Mouse (Mus musculus) CH12.LX (cell line): Measurements from ENCODE around the gene Ptger3. TPM values are rescaled to one million over a fixed set of nuclear protein-coding genes. Genes with fewer than 3 reads are reported as not detected.

Source experiments
- DNase-seq: peaks from one replicate; pipeline ENCODE4 v3.0.0-alpha.2; 2013; ENCODE audit errors: extremely low read depth
- H3K27ac ChIP-seq: 2 replicates; pipeline ENCODE4 v1.5.1; 2012; ENCODE audit warnings: low read depth, mild to moderate bottlenecking, control low read depth, moderate library complexity; ENCODE audit not compliant: insufficient read depth
- H3K27me3 ChIP-seq: replicated peaks from 2 replicates; pipeline ENCODE3; 2012; ENCODE audit warnings: inconsistent platforms
- H3K36me3 ChIP-seq, 2 experiments: replicated peaks in 1 of 2; 2 replicates each; pipeline versions ENCODE3 to v1.6.1; 2012; ENCODE audit warnings: inconsistent platforms in 1 of 2, low read length in 1 of 2, mild to moderate bottlenecking in 1 of 2, mixed read lengths in 1 of 2, moderate library complexity in 1 of 2; ENCODE audit not compliant: control insufficient read depth in 1 of 2, insufficient read depth in 1 of 2
- H3K4me1 ChIP-seq, 2 experiments: 2 replicates each; pipeline ENCODE4 v1.6.1; 2012; ENCODE audit warnings: inconsistent platforms in 1 of 2, moderate library complexity in 1 of 2; ENCODE audit not compliant: insufficient read depth in 2 of 2, control insufficient read depth in 1 of 2
- H3K4me2 ChIP-seq: 2 replicates; pipeline ENCODE4 v1.6.1; 2012; ENCODE audit warnings: low read depth, mild to moderate bottlenecking, control low read depth; ENCODE audit not compliant: poor library complexity, insufficient read depth, severe bottlenecking
- H3K4me3 ChIP-seq, 3 experiments: fragments of 150-350 bp in 1 of 3; sonication (generic) in 1 of 3; replicated peaks in 1 of 3; 2 replicates each; pipeline versions ENCODE3 to v1.5.1; 2011 to 2012; ENCODE audit warnings: low read depth in 2 of 3, low read length in 2 of 3, mild to moderate bottlenecking in 2 of 3, moderate library complexity in 2 of 3, control low read depth in 1 of 3, improper control_type of control experiment in 1 of 3, inconsistent platforms in 1 of 3, mixed read lengths in 1 of 3; ENCODE audit not compliant: poor library complexity in 1 of 3
- H3K79me2 ChIP-seq: replicated peaks from 2 replicates; pipeline ENCODE4 v1.6.1; 2012; ENCODE audit warnings: mild to moderate bottlenecking, moderate library complexity; ENCODE audit not compliant: control insufficient read depth, poor library complexity, insufficient read depth, severe bottlenecking; ENCODE audit errors: extremely low read depth
- H3K9ac ChIP-seq: 2 replicates; pipeline ENCODE4 v1.6.1; 2012; ENCODE audit warnings: low read depth, mild to moderate bottlenecking, control low read depth, moderate library complexity; ENCODE audit not compliant: insufficient read depth
- H3K9me3 ChIP-seq: replicated peaks from 2 replicates; pipeline ENCODE3; 2012; ENCODE audit warnings: low read length, inconsistent platforms, mixed read lengths
- CHD1 ChIP-seq: IDR thresholded peaks from 2 replicates; pipeline ENCODE4 v1.6.1; 2012; ENCODE audit warnings: low read depth, low read length, improper control_type of control experiment, inconsistent platforms
- CHD2 ChIP-seq: IDR thresholded peaks from 2 replicates; pipeline ENCODE4 v1.6.1; 2011; ENCODE audit warnings: low read length, improper control_type of control experiment
- CTCF ChIP-seq, 2 experiments: IDR thresholded peaks in 1 of 2; conservative IDR thresholded peaks in 1 of 2; 2 replicates each; pipeline ENCODE4 v1.5.1; 2011 to 2012; ENCODE audit warnings: low read depth in 2 of 2, low read length in 2 of 2, improper control_type of control experiment in 1 of 2, inconsistent platforms in 1 of 2, mild to moderate bottlenecking in 1 of 2, moderate library complexity in 1 of 2
- E2F4 ChIP-seq: IDR thresholded peaks from 2 replicates; pipeline ENCODE4 v1.6.1; 2011; ENCODE audit warnings: low read depth, low read length, improper control_type of control experiment; ENCODE audit not compliant: insufficient replicate concordance
- ELF1 ChIP-seq: IDR thresholded peaks from 2 replicates; pipeline ENCODE4 v1.6.1; 2014; ENCODE audit warnings: low read depth, mild to moderate bottlenecking, inconsistent platforms, low read length, improper control_type of control experiment
- EP300 ChIP-seq: IDR thresholded peaks from 2 replicates; pipeline ENCODE4 v1.6.1; 2011; ENCODE audit warnings: low read length, improper control_type of control experiment
- ETS1 ChIP-seq: conservative IDR thresholded peaks from 2 replicates; pipeline ENCODE4 v1.6.1; 2012; ENCODE audit warnings: low read depth, mild to moderate bottlenecking, inconsistent platforms, low read length, improper control_type of control experiment, moderate library complexity
- HCFC1 ChIP-seq: IDR thresholded peaks from 2 replicates; pipeline ENCODE4 v1.6.1; 2012; ENCODE audit warnings: low read depth, mild to moderate bottlenecking, inconsistent platforms, low read length, improper control_type of control experiment
- IRF4 ChIP-seq: IDR thresholded peaks from 2 replicates; pipeline ENCODE4 v1.6.1; 2014; ENCODE audit warnings: low read depth, mild to moderate bottlenecking, inconsistent platforms, low read length, improper control_type of control experiment
- JUND ChIP-seq: conservative IDR thresholded peaks from 2 replicates; pipeline ENCODE4 v1.6.1; 2011; ENCODE audit warnings: low read depth, low read length, improper control_type of control experiment
- KAT2A ChIP-seq: IDR thresholded peaks from 2 replicates; pipeline ENCODE4 v1.6.1; 2012; ENCODE audit warnings: low read length, improper control_type of control experiment, inconsistent platforms; ENCODE audit not compliant: insufficient replicate concordance
- MAFK ChIP-seq: IDR thresholded peaks from 2 replicates; pipeline ENCODE4 v1.6.1; 2011; ENCODE audit warnings: low read length, improper control_type of control experiment; ENCODE audit not compliant: insufficient replicate concordance
- MAX ChIP-seq: IDR thresholded peaks from 2 replicates; pipeline ENCODE4 v1.6.1; 2011; ENCODE audit warnings: low read length, improper control_type of control experiment
- MAZ ChIP-seq: IDR thresholded peaks from 2 replicates; pipeline ENCODE4 v1.6.1; 2012; ENCODE audit warnings: low read depth, mild to moderate bottlenecking, inconsistent platforms, low read length, improper control_type of control experiment, moderate library complexity
- MEF2A ChIP-seq: IDR thresholded peaks from 2 replicates; pipeline ENCODE4 v1.6.1; 2014; ENCODE audit warnings: low read depth, mild to moderate bottlenecking, inconsistent platforms, low read length, improper control_type of control experiment, borderline replicate concordance
- MXI1 ChIP-seq: IDR thresholded peaks from 2 replicates; pipeline ENCODE4 v1.6.1; 2011; ENCODE audit warnings: mild to moderate bottlenecking, low read depth, low read length, improper control_type of control experiment
- MYC ChIP-seq: IDR thresholded peaks from 2 replicates; pipeline ENCODE4 v1.6.1; 2011; ENCODE audit warnings: low read depth, mild to moderate bottlenecking, improper control_type of control experiment, low read length
- NELFE ChIP-seq: IDR thresholded peaks from 2 replicates; pipeline ENCODE4 v1.6.1; 2011; ENCODE audit warnings: low read depth, low read length, improper control_type of control experiment
- NRF1 ChIP-seq: IDR thresholded peaks from 2 replicates; pipeline ENCODE4 v1.6.1; 2014; ENCODE audit warnings: low read depth, mild to moderate bottlenecking, inconsistent platforms, low read length, improper control_type of control experiment, moderate library complexity
- PAX5 ChIP-seq: IDR thresholded peaks from 2 replicates; pipeline ENCODE4 v1.6.1; 2012; ENCODE audit warnings: low read length, inconsistent platforms, mixed read lengths
- POLR2A ChIP-seq: IDR thresholded peaks from 2 replicates; pipeline ENCODE4 v1.6.1; 2011; ENCODE audit warnings: low read depth, mild to moderate bottlenecking, improper control_type of control experiment, low read length
- POLR2AphosphoS2 ChIP-seq: IDR thresholded peaks from 2 replicates; pipeline ENCODE4 v1.6.1; 2011; ENCODE audit warnings: low read depth, low read length, improper control_type of control experiment
- RAD21 ChIP-seq: IDR thresholded peaks from 2 replicates; pipeline ENCODE4 v1.6.1; 2011; ENCODE audit warnings: low read depth, mild to moderate bottlenecking, low read length, improper control_type of control experiment, moderate library complexity
- SIN3A ChIP-seq: IDR thresholded peaks from 2 replicates; pipeline ENCODE4 v1.6.1; 2012; ENCODE audit warnings: low read length, improper control_type of control experiment, inconsistent platforms
- SMC3 ChIP-seq: IDR thresholded peaks from 2 replicates; pipeline ENCODE4 v1.6.1; 2011; ENCODE audit warnings: low read depth, low read length, improper control_type of control experiment
- UBTF ChIP-seq: IDR thresholded peaks from 2 replicates; pipeline ENCODE4 v1.6.1; 2012; ENCODE audit warnings: low read depth, mild to moderate bottlenecking, inconsistent platforms, low read length, improper control_type of control experiment, moderate library complexity
- USF1 ChIP-seq: IDR thresholded peaks from 2 replicates; pipeline ENCODE4 v1.6.1; 2014; ENCODE audit warnings: low read depth, mild to moderate bottlenecking, inconsistent platforms, low read length, improper control_type of control experiment
- ZKSCAN1 ChIP-seq: IDR thresholded peaks from 2 replicates; pipeline ENCODE4 v1.6.1; 2012; ENCODE audit warnings: low read depth, inconsistent platforms, low read length, improper control_type of control experiment, borderline replicate concordance
- ZMIZ1 ChIP-seq: IDR thresholded peaks from 2 replicates; pipeline ENCODE4 v1.6.1; 2012; ENCODE audit warnings: low read depth, mild to moderate bottlenecking, inconsistent platforms, low read length, improper control_type of control experiment
- dilution Hi-C: fragments of 300-500 bp; cut with MboI; formaldehyde crosslinking; loops from 2 replicates; pipeline ENCODE4 v1.14.3; 2020; ENCODE audit warnings: low sequenced_read_pairs; ENCODE audit not compliant: extremely low pct_unique_long_range_greater_than_20kb, extremely low pct_ligation_motif_present
- in situ Hi-C: fragments of 300-500 bp; cut with MboI; formaldehyde crosslinking; loops from 3 replicates; pipeline ENCODE4 v1.14.3; 2019; ENCODE audit warnings: low sequenced_read_pairs, low pct_ligation_motif_present, low pct_unique_long_range_greater_than_20kb, mixed read lengths
- polyA plus RNA-seq: library from polyadenylated mRNA; unstranded; fragments of >175 nt; gene quantifications from 2 replicates; pipeline ENCODE4 v1.2.1, GENCODE M21; 2012; ENCODE audit warnings: low read depth; ENCODE audit not compliant: insufficient read length
- total RNA-seq, 2 experiments: library from RNA; depleted of rRNA; stranded (reverse); fragments of 300-350 nt in 1 of 2; fragments of >200 nt in 1 of 2; gene quantifications; 2 replicates each; pipeline ENCODE4 v1.2.3; 2012 to 2014

The Ptger3 gene
- total and polyA plus RNA-seq, 3 experiments, result 0.06 TPM; not detected in 2

GRCm38 (mm10) chr3:157549758-157550600, 16.7 kb upstream of the Ptger3 start:
- Histone ChIP-seq H3K36me3 (peaks cover 35 to 54% of the 10 kb centered on the region in 2 experiments), H3K4me3 (no peak overlapping the region), H3K27me3 (no peaks in the 10 kb centered on the region), H3K4me1 (peaks cover 0 to 7% of the 10 kb centered on the region in 2 experiments; a peak in 1 of 4 replicates)
- no peak for TF ChIP-seq CHD2
- TF ChIP-seq NELFE, result no peak
- TF ChIP-seq ZMIZ1, result no peak
- TF ChIP-seq MAZ, result no peak
- no peak for TF ChIP-seq ZKSCAN1
- no peak for TF ChIP-seq SMC3
- TF ChIP-seq ELF1, result no peak
- no peak for TF ChIP-seq MEF2A
- TF ChIP-seq HCFC1, result no peak
- TF ChIP-seq PAX5, result no peak
- TF ChIP-seq UBTF, result no peak
- no peak for TF ChIP-seq USF1
- no peak for TF ChIP-seq MXI1
- no peak for TF ChIP-seq E2F4
- no peak for TF ChIP-seq RAD21
- TF ChIP-seq EP300, result no peak
- TF ChIP-seq MAX, result no peak
- TF ChIP-seq KAT2A, result no peak
- TF ChIP-seq MYC, result no peak
- TF ChIP-seq, all 38 proteins: peak for 0
- Histone ChIP-seq H3K79me2 (peaks cover under 1% of the 10 kb centered on the region; the same call in 1 of the 2 replicates), H3K27ac (no peak overlapping the region), H3K4me2 (no peak overlapping the region), H3K9ac (no peak overlapping the region), H3K9me3 (no peaks in the 10 kb centered on the region)
- in situ Hi-C loops, result loop anchor here (25.0 kb wide), 2 partner anchors 337 to 462 kb away; no protein-coding TSS in a partner anchor
- DNase-seq, result no peak
- dilution Hi-C loops, result no loop called here

- dilution Hi-C loops, result no loop called here
- no peak overlapping the region for H3K4me3 ChIP-seq
- TF ChIP-seq MAZ (no peak), JUND (peak; percentile 51; the same call in 1 of the 2 replicates), MAFK (no peak), POLR2A (no peak), RAD21 (no peak; the same call in none of the 2 replicates), ELF1 (no peak), CHD2 (no peak), IRF4 (peak; percentile 35; the same call in 1 of the 2 replicates), ZKSCAN1 (no peak), E2F4 (no peak), EP300 (no peak), SMC3 (peak; percentile 98), NRF1 (no peak), POLR2AphosphoS2 (no peak), NELFE (peak; percentile 34; the same call in 1 of the 2 replicates), ETS1 (no peak), CTCF (conservative IDR thresholded peaks at IDR 0.05 in 1 of 2, IDR thresholded peaks at IDR 0.05 in 1 of 2; ENCODE audit: low read depth in 2 of 2, low read length in 2 of 2) (peak; percentile 69 to 98), MEF2A (no peak), PAX5 (no peak), HCFC1 (no peak), SIN3A (no peak), CHD1 (no peak)
Measured at GRCm38 (mm10) chr3:157565196-157565595, 1.5 kb upstream of the Ptger3 start.

More at GRCm38 (mm10) chr3:157565196-157565595, 1.5 kb upstream of the Ptger3 start:
- Histone ChIP-seq H3K79me2 (no peaks in the 10 kb centered on the region), H3K36me3 (no peaks in the 10 kb centered on the region), H3K9ac (no peak overlapping the region), H3K9me3 (peaks cover 7% of the 10 kb centered on the region), H3K27ac (no peak overlapping the region), H3K4me1 (no peaks in the 10 kb centered on the region), H3K4me2 (no peak overlapping the region), H3K27me3 (no peaks in the 10 kb centered on the region)
- in situ Hi-C loops, result loop anchor here (5.0 to 25.0 kb wide), 2 partner anchors 152 to 322 kb away; no protein-coding TSS in a partner anchor
- peak; percentile 82 for DNase-seq
